Mouse (Mus musculus) liver, postnatal 0 days (tissue): ENCODE results near the gene Cd83.

Experiments used
- CTCF ChIP-seq: sonication (generic); IDR thresholded peaks from 2 replicates; pipeline ENCODE4 v1.5.1; 2016; ENCODE audit warnings: antibody characterized with exemption, low read depth
- EP300 ChIP-seq: IDR thresholded peaks from 2 replicates; pipeline ENCODE4 v1.6.1; 2016; ENCODE audit warnings: antibody characterized with exemption, low read depth, mild to moderate bottlenecking

DNA sequence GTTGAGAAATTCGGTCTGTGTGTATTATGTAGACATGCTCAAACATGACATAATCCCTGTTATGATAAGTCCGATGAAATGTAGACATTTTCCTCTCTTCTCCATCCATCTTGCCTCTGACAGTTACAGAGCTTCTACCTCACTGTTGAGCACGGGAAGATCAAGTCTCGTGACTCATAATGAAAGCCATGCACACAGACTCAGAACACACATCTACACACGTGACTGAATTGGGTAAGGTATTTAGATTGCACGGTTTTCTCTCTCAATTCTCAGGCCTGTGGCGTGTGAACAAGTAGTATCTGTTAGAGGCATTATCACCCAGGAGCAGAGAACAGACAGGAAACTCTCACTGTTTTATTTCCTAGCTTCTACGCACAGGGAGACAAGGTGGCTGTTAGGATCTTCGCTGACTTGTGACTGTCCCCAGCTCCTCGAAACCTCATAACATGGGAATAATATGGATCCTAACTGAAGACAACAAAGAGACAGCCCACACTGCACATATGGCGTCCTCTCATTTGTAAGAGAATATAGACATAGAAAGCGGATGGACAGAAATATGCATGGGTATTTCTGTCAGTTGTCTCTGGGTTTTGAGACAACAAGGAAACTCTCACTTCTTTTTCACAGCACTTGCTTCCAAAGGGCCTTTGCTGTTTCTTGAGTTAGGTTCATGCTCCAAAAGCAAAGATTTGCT, 23.3 kb upstream of the Cd83 start:
- no peak for TF ChIP-seq CTCF
- TF ChIP-seq EP300: no peak
